Mouse (Mus musculus) olfactory bulb, adult 2 months (tissue): Measurements from ENCODE around the gene Alox12.

Source experiments
- CTCF ChIP-seq: fragments of 200-500 bp; IDR thresholded peaks from 2 replicates; pipeline ENCODE4 v1.5.1; 2012; ENCODE audit warnings: low read depth, mild to moderate bottlenecking, low read length, moderate library complexity; ENCODE audit not compliant: insufficient read depth
- POLR2A ChIP-seq: fragments of 200-500 bp; IDR thresholded peaks from 2 replicates; pipeline ENCODE4 v1.6.1; 2012; ENCODE audit warnings: mild to moderate bottlenecking, low read depth, low read length, moderate library complexity; ENCODE audit not compliant: insufficient read depth

DNA sequence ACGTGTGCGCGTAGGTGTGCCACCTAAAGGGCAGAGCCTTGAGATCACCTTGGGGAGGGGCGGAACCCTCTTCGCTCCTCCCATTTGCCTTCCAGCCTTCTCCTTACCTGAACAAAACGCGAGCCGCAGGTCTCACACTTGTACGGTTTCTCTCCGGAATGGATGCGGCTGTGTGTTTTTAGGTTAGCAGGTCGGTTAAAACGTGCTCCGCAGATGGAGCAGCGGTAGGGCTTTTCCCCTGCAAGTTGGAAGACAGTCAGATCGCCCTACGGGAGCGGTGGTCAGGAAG lies 28.6 kb downstream of the Alox12 start:
- no peak for TF ChIP-seq CTCF
- no peak for TF ChIP-seq POLR2A
